Mouse (Mus musculus) layer of hippocampus, adult 2 months (tissue): Measurements from ENCODE around the gene Fez2. TPM values are rescaled to one million over a fixed set of nuclear protein-coding genes. Genes with fewer than 3 reads are reported as not detected.
A peak's percentile ranks its signal among the peaks of the same experiment; 100 is the strongest.

Experiments
- DNase-seq, 2 experiments: peaks; one replicate each; pipeline ENCODE4 v3.0.0; 2022; ENCODE audit warnings: low spot score in 2 of 2
- H3K27ac ChIP-seq: fragments of 200-600 bp; 2 replicates; pipeline ENCODE4 v1.8.1; 2022
- H3K4me3 ChIP-seq: fragments of 200-600 bp; 2 replicates; pipeline ENCODE4 v1.8.1; 2022; ENCODE audit warnings: mild to moderate bottlenecking
- CTCF ChIP-seq: fragments of 200-600 bp; conservative IDR thresholded peaks from 2 replicates; pipeline ENCODE4 v1.8.1; 2022; ENCODE audit warnings: antibody characterized with exemption, mild to moderate bottlenecking, moderate library complexity
- total RNA-seq, 2 experiments: library from RNA; stranded (reverse); gene quantifications; 2 replicates each; pipeline ENCODE4 v1.2.3; 2021

The Fez2 gene
- total RNA-seq, 2 experiments from 2014 or later, result 30.9 to 32.1 TPM

- no peak for TF ChIP-seq CTCF
- Histone ChIP-seq H3K27ac (no peak overlapping the region), H3K4me3 (no peak overlapping the region)
Measured at GRCm38 (mm10) chr17:78403229-78403628, 14.7 kb downstream of the Fez2 start.

GRCm38 (mm10) chr17:78402174-78402573 is 15.8 kb downstream of the Fez2 start:
- no peak overlapping the region for H3K4me3 ChIP-seq
- TF ChIP-seq CTCF, result no peak
- H3K27ac ChIP-seq, result no peak overlapping the region
- DNase-seq, result no peak

More at GRCm38 (mm10) chr17:78403229-78403628, 14.7 kb downstream of the Fez2 start:
- DNase-seq, result no peak

DNA sequence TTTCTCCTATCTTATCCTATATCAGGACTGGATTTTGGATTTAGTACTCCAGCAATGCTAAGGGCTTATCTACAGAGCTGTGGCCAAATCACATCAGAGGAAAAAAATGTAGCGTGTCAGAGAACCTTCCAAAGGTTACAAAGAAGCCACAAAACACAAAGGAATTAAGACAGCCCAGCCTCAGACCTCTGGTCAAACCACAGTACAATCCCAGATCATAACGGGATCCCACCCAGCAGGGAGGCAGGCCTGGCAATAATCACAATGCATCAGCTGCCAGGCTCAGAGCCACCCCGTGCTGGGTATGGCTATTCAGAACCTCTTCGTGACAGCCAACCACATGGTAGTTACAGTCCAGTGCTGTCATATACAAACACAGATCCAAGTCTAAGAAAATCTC is 16.2 kb downstream of the Fez2 start:
- no peak for DNase-seq
- no peak overlapping the region for H3K4me3 ChIP-seq
- no peak for TF ChIP-seq CTCF
- no peak overlapping the region for H3K27ac ChIP-seq

DNA sequence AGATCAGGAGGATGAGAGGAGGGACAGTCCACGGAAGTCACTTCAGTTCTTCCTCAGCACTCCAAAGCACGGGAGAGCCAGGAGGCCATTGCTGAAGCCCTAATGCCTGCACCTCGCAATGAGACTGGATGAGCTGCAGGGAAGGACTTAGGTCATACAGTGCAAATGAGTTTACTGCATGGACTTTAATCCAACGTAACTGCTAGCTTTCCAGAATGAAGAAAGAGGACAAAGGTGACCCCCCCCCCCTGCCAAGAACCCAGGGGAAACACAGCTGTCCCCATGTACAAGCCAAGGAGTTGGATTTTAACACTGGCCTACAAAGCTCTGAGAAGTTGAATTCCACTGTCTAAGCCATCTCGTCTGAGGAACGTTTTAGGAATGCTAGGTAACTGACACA is 16.6 kb downstream of the Fez2 start:
- H3K27ac ChIP-seq, result no peak overlapping the region
- no peak for DNase-seq
- H3K4me3 ChIP-seq, result no peak overlapping the region
- no peak for TF ChIP-seq CTCF

- no peak overlapping the region for H3K27ac ChIP-seq
- TF ChIP-seq CTCF, result no peak
- DNase-seq, result peak; percentile 39 to 40
Measured at GRCm38 (mm10) chr17:78400130-78400840, 17.7 kb downstream of the Fez2 start.

DNA sequence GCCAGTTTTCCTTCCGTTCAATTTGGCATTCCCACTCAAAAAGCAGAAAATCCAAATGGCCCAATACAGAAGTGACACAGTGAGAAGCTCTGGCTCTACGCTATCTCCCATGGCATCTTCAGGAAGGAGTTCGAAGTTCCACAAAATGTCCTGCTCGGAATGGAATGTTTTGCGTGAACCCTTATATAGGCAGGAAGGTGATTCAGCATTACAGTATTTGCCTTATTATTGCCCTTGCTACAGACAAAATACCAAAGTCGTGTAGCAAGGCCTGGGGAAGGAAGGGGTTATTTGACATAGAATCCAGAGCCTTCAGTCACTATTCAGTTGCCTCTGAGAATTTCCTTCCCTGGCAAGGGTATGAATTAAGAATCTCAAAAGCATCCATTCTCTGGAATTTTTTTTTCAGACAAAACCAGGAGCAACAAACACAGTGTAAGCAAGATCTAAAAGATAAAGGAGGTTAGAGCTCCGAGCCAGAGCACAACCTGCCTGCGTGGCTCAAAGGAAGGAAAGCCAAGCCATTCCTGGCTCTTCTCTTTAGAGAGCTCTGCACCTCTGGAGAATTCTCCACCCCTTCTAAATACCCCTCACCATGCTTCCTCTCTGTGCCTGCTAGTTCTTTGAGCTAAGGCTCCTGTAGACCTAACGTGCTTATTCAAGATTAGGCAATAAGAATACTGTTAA is 25.4 kb downstream of the Fez2 start:
- DNase-seq, result no peak
- no peak for TF ChIP-seq CTCF
- Histone ChIP-seq H3K4me3 (no peak overlapping the region), H3K27ac (no peak overlapping the region)

More at GRCm38 (mm10) chr17:78400130-78400840, 17.7 kb downstream of the Fez2 start:
- no peak overlapping the region for H3K4me3 ChIP-seq

DNA sequence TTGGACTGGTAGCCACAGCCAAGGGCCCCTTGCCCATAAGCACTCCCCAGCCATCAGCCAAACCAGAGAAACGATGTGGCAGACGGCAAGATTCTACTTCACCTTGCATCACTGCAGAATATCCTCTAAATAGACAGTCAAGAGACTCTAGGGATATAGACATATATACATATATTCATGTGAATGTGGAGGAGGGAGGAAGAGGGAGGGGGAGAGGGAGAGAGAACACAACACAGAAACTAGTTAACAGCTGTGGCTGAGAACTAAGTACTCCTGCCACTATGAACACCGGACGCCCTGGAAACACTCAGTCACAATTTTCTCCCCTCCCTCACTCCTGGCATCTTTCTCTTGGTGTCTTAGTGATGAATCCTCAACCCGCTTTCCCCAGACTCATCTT is 28.4 kb downstream of the Fez2 start:
- Histone ChIP-seq H3K4me3 (no peak overlapping the region), H3K27ac (no peak overlapping the region)
- DNase-seq, result no peak
- TF ChIP-seq CTCF, result no peak

- H3K4me3 ChIP-seq, result no peak overlapping the region
- H3K27ac ChIP-seq, result no peak overlapping the region
- no peak for DNase-seq
- no peak for TF ChIP-seq CTCF
Measured at GRCm38 (mm10) chr17:78388101-78388847, 29.7 kb downstream of the Fez2 start.

DNA sequence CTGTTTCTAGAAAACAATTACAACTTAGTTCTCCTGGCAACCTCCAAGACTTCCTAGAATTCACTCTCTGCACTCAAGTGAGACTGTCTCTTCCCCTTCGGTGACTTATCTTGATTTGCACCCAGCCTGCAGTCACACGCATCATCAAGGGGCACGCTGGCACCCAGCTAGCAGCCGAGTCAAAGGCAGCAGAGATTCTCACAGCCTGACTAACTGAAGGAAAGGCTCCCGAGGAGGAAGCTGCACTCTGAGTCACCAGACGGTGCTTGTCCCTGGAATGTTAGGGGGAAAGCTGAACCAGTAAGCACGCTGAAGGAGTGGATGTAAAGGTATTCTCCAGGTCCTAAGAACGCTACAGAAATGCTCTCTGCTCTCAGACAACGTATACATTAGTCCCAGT is 30.3 kb downstream of the Fez2 start:
- no peak for DNase-seq
- no peak for TF ChIP-seq CTCF
- Histone ChIP-seq H3K4me3 (no peak overlapping the region), H3K27ac (no peak overlapping the region)

GRCm38 (mm10) chr17:78382321-78382720 is 35.6 kb downstream of the Fez2 start:
- no peak for DNase-seq
- no peak for TF ChIP-seq CTCF
- no peak overlapping the region for H3K4me3 ChIP-seq
- H3K27ac ChIP-seq, result no peak overlapping the region

DNA sequence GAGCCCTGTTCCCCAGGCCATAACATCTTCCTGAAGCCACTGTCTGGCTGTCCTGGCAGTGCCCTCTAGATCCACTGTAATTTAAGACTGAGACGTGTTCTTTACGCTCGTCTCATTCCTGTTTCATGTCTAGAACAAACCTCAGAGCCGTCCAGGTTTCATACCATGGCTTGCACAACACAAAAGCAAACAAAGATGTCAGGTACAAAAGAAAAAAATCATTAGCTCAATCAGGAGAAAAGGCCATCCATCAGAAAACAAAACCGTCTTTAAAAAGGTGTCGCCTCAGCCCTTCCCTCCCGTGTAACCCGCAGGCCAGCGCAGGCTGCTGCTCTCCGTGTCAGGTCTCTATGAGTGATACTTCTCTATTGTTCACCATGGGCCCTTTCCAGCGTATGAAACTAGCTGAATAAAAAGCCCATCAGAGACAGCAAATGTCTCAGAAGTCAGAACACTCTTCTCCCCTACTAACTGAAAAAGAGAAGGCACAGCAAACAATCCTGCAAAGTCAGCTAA is 38.2 kb downstream of the Fez2 start:
- TF ChIP-seq CTCF, result no peak
- H3K27ac ChIP-seq, result no peak overlapping the region
- H3K4me3 ChIP-seq, result no peak overlapping the region
- DNase-seq, result no peak

DNA sequence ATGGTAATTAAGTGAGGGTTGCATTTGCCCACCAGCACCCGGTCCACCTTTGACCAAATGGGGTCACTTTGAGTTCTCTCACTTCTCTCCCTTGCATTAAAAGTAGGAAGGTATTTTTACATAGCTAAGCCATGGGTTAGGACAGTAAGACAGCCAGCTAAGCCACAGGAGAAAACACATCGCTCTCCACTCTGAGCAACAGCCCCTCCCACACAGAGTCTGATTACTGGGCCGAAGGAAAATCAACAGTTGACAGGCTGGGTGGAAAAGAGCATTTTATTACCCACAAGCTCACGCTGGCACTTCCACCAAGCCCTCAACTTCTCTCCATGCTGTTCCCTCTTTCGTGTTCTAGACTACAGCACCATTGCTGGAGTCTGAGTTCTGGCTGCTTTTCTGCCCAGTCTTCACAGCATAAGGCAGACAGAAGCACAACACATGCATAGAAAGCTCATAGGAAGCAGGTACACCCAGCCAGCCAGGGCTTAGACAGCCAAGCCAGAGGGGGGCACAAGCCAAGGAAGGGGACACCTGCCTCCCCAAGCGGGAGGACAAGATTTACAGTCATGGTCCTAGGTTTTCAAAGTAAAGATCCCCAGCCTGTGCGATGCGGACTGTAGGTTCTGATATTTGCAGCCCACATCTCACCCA is 38.7 kb downstream of the Fez2 start:
- Histone ChIP-seq H3K4me3 (no peak overlapping the region), H3K27ac (no peak overlapping the region)
- DNase-seq, result no peak
- no peak for TF ChIP-seq CTCF

DNA sequence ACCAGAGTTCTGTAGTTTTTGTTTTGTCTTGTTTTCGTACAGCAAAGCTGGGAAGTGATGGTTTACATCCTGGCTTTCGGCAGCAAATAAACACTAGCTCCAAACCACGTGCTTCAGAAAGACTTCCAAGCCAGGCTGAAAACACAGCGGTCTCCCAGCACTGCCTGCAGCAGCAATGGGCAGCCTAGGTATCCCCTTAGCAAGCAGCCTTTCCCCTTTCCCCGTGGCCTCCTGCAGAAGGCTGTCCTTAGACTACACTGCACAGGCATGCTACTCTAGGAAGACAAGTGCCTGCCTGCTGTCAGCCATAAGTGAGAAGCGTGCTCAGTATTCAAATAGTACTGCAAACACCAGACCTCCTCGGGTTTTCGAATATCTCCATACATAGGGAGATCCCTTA is 41.4 kb downstream of the Fez2 start:
- no peak for DNase-seq
- TF ChIP-seq CTCF, result no peak
- Histone ChIP-seq H3K27ac (no peak overlapping the region), H3K4me3 (no peak overlapping the region)
